Mouse (Mus musculus): ENCODE measurements around the gene Trp53. TPM values are rescaled to one million over a fixed set of nuclear protein-coding genes. Genes with fewer than 3 reads are reported as not detected.
"Not testable (repeated sequence)": the region's sequence is repeated elsewhere in the genome, so short reads cannot be mapped to it uniquely, and the experiment has no call there.

Gene Trp53
- 148 and 166 TPM in 2 replicates for polyA plus RNA-seq (2016; fragmentation: Nextera tagmentation; extraction: Ambion mirVana)

DNA sequence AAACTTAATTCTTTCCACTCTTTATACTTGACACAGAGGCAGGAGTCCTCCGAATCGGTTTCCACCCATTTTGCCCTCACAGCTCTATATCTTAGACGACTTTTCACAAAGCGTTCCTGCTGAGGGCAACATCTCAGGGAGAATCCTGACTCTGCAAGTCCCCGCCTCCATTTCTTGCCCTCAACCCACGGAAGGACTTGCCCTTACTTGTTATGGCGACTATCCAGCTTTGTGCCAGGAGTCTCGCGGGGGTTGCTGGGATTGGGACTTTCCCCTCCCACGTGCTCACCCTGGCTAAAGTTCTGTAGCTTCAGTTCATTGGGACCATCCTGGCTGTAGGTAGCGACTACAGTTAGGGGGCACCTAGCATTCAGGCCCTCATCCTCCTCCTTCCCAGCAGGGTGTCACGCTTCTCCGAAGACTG, at the start of gene Trp53, which contains the start of gene Wrap53:
Gene Trp53 (plus strand): TSS at position 269 of the 424 bp plus-strand sequence.
Gene Wrap53 (minus strand): TSS at position 165 of the 424 bp plus-strand sequence.
- Histone ChIP-seq H3K4me3 (peak within 1 kb of the TSS; percentile 90), H3K27ac (replicated peaks) (peak within 1 kb of the TSS; percentile 91), H3K9me3 (replicated peaks) (no peaks in the 10 kb centered on the region), H3K36me3 (peaks cover 41% of the 10 kb centered on the region), H3K4me1 (peaks cover 50% of the 10 kb centered on the region), H3K27me3 (ENCODE audit: low read depth, poor library complexity, severe bottlenecking) (no peaks in the 10 kb centered on the region)
- DNase-seq (ENCODE audit: low spot score), result peak; percentile 91
- under 1% methylated on average over 13 of the region's 13 CpGs for WGBS

DNA sequence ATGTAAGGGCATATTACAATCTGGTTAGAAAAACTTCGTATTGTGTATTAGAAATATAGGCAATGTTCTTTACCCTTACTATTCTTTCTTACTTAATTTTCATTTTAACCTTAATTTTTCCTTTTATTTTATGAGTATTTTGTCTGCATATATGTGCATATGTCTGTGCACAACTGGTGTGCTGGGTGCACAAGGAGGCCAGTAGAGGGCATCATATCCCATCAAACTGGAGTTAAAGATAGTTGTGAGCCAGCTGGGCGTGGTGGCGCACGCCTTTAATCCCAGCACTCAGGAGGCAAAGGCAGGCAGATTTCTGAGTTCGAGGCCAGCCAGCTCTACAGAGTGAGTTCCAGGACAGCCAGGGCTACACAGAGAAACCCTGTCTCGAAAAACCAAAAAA, 49.4 kb upstream of the Trp53 start:
- H3K36me3 ChIP-seq; H3K9me3 ChIP-seq (replicated peaks); DNase-seq (ENCODE audit: low spot score); H3K4me3 ChIP-seq; H3K27ac ChIP-seq (replicated peaks); H3K27me3 ChIP-seq (ENCODE audit: low read depth, poor library complexity, severe bottlenecking): not testable (repeated sequence)
- 87% methylated on average over 6 of the region's 6 CpGs for WGBS
- H3K4me1 ChIP-seq, result peaks cover 23% of the 10 kb centered on the region

DNA sequence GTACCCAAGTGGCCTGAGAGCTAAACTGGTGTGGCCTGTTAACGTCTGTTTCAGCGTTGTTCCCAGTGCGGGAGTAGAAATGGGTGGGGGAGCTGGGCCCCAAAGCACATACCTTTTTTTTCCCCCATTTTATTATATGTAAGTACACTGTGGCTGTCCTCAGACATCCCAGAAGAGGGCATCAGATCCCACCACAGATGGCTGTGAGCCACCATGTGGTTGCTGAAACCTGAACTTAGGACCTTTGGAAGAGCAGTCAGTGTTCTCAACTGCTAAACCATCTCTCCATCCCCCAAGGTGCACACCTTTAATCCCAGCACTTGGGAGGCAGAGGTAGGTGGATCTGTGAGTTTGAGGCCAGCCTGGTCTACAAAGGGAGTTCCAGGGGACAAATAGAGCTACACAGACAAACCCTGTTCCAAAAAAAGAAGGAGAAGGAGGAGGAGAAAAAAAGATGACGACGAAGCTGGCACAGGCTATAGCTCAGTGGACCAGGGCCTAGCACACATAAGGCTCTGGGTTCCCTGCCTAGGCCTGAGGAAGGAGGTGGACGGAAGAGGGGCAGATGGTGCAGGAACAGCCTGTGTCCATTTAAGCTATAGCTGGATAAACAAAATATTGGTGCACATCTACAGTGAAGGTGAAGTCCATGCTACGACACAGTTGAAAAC, 47.5 kb upstream of the Trp53 start:
- WGBS, result 88% methylated on average over 7 of the region's 7 CpGs
- H3K9me3 ChIP-seq (replicated peaks), result no peaks in the 10 kb centered on the region
- 0 out of 2 replicates have a peak, but pooled peaks cover 4% of the 10 kb centered on the region for H3K27me3 ChIP-seq (ENCODE audit: low read depth, poor library complexity, severe bottlenecking)
- H3K4me1 ChIP-seq, result peaks cover 6% of the 10 kb centered on the region
- H3K36me3 ChIP-seq, result peaks cover 5% of the 10 kb centered on the region; the same call in 1 of the 2 replicates
- DNase-seq (ENCODE audit: low spot score), result no peak
- no peak overlapping the region for H3K4me3 ChIP-seq
- H3K27ac ChIP-seq (replicated peaks), result peak overlapping the region; percentile 33; the same call in 1 of the 2 replicates

DNA sequence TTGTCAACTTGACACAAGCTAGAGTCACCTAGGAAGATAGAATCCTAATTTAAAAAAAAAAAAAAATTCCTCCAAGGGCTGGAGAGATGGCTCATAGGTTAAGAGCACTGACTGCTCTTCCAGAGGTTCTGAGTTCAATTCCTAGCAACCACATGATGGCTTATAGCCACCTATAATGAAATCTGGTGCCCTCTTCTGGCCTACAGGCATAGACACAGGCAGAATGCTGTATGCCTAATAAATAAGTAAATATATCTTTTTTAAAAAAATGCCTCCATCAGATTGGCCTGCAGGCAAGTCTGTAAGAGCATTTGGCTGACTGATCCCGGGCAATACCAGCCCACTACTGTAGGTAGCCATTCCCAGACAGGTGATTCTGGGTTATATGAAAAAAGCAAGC, 45.2 kb upstream of the Trp53 start:
- WGBS, result 80% methylated on average over 1 of the region's 1 CpGs
- no peaks in the 10 kb centered on the region for H3K27me3 ChIP-seq (ENCODE audit: low read depth, poor library complexity, severe bottlenecking)

DNA sequence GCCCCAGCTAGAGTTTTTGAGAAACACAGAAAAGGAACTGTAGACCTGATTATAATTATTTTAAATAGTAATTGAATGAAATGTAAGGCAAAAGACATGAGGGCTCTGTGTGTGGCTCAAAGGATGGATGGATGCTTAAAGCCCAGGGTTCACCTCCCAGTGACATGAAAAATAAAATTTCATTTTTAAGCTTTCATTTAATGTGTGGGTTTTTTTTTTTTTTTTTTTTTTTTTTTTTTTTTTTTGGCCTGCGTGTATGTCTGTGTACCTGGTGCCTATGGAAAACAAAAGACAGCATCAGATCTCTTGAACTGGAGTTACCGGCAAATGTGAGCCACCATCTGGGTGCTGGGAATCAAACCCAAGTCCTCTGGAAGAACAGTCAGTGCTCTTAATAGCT, 39.5 kb upstream of the Trp53 start:
- Histone ChIP-seq H3K27ac (replicated peaks) (no peak overlapping the region), H3K4me1 (peaks cover 35% of the 10 kb centered on the region), H3K36me3 (no peaks in the 10 kb centered on the region), H3K9me3 (replicated peaks) (no peaks in the 10 kb centered on the region), H3K4me3 (no peak overlapping the region), H3K27me3 (ENCODE audit: low read depth, poor library complexity, severe bottlenecking) (no peaks in the 10 kb centered on the region)
- 90% methylated on average over 2 of the region's 2 CpGs for WGBS
- no peak for DNase-seq (ENCODE audit: low spot score)

More for the DNA sequence above, 45.2 kb upstream of the Trp53 start:
- Histone ChIP-seq H3K9me3 (replicated peaks) (no peaks in the 10 kb centered on the region), H3K4me3 (no peak overlapping the region), H3K27ac (replicated peaks) (no peak overlapping the region), H3K4me1 (0 out of 2 replicates have a peak, but pooled peaks cover 4% of the 10 kb centered on the region), H3K36me3 (no peaks in the 10 kb centered on the region)
- no peak for DNase-seq (ENCODE audit: low spot score)

DNA sequence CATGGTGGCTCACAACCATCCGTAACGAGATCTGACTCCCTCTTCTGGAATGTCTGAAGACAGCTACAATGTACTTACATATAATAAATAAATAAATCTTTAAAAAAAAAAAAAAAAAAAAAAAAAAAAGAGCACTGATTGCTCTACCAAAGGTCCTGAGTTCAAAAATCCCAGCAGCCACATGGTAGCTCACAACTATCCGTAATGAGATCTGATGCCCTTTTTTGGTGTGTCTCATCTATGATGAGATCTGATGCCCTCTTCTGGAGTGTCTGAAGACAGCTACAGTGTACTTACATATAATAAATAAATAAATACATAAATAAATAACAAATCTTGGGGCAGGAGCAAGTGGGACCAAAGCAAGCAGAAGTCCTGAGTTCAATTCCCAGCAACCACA, 38.4 kb upstream of the Trp53 start:
- peaks cover 45% of the 10 kb centered on the region for H3K4me1 ChIP-seq
- not testable (repeated sequence) for H3K4me3 ChIP-seq; H3K9me3 ChIP-seq (replicated peaks); H3K27me3 ChIP-seq (ENCODE audit: low read depth, poor library complexity, severe bottlenecking); H3K36me3 ChIP-seq; H3K27ac ChIP-seq (replicated peaks); DNase-seq (ENCODE audit: low spot score)
- 80% methylated on average over 2 of the region's 3 CpGs for WGBS

DNA sequence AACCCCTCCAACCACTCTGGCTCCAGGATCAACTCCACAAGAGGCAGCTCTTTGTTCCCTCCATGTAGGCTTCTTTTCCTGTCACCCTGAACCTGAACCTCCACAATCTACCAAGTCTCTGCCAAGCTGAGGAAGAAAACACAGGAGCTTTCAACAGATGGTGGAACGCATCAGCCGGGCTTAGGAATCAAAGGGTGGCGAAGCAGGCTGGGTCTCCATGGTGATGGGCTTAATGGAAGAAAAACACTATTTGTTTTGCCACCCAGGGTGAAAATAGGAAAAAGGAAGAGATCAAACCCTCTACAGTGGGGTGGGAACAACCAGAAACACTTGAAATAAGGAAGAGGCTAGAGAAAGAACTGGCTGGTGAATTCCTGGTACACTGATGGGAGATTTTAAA, 36.6 kb upstream of the Trp53 start:
- DNase-seq (ENCODE audit: low spot score), result peak; percentile 57
- Histone ChIP-seq H3K4me3 (peak overlapping the region; percentile 21), H3K36me3 (no peaks in the 10 kb centered on the region), H3K9me3 (replicated peaks) (no peaks in the 10 kb centered on the region), H3K4me1 (peaks cover 60% of the 10 kb centered on the region), H3K27me3 (ENCODE audit: low read depth, poor library complexity, severe bottlenecking) (peaks cover 8% of the 10 kb centered on the region; the same call in 1 of the 2 replicates), H3K27ac (replicated peaks) (peak overlapping the region; percentile 79)
- WGBS, result 8% methylated on average over 3 of the region's 3 CpGs

DNA sequence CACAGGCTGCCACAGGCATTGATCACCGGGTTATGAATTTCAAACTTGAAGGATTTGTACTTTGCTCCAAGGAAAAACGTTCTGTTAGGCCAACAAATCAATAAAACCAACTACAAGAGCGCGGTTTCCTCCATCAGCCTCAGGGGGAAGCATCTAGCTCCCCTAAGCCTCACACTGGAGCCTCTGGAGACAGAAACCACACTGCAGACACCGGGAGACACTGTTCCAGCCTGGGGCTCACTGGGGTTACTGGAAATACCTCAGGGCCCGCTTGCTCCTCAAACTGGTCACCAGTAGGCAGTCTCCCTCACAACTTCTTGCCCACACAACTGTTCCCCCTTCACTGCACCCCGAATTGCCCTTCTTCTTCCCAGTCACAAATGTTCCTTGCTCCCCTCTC, 34.2 kb upstream of the Trp53 start:
- Histone ChIP-seq H3K36me3 (no peaks in the 10 kb centered on the region), H3K9me3 (replicated peaks) (no peaks in the 10 kb centered on the region), H3K27me3 (ENCODE audit: low read depth, poor library complexity, severe bottlenecking) (peaks cover 17% of the 10 kb centered on the region; the same call in 1 of the 2 replicates), H3K4me3 (peak overlapping the region; percentile 60), H3K4me1 (peaks cover 83% of the 10 kb centered on the region), H3K27ac (replicated peaks) (peak overlapping the region; percentile 96)
- no peak for DNase-seq (ENCODE audit: low spot score)
- WGBS, result 10% methylated on average over 7 of the region's 7 CpGs

DNA sequence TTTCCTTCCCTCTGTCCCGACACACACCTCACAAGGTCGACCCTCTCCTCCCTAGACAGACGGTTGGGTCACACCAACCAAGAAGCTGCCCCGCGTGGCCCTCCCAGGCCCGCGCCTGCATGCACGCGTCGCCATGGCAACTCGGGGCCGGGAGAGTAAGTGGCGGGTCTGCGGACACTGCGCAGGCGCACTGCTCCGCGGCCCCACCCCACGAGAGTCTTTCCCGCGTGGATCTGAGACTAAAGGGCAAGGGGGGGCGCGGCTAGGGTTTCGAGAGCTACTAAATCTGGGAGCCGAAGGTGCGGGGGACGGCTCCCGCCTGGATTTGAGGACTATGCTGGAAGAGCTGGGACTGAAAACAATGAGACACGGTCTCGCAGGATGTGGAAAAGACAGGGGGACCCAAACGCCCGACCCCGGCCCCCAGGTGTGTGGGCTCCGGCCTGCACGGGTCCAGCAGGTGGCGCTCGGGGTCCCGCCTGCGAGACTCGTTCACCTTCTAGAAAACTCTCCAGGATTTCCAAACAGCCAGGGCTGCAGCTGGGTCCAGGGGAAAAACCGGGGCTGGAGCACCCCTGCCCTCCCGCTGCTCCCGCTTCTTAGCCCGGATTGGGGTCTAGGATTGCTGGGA, 33.6 kb upstream of the Trp53 start:
- peak; percentile 83 for DNase-seq (ENCODE audit: low spot score)
- Histone ChIP-seq H3K27ac (replicated peaks) (peak overlapping the region; percentile 96), H3K36me3 (no peaks in the 10 kb centered on the region), H3K27me3 (ENCODE audit: low read depth, poor library complexity, severe bottlenecking) (peaks cover 17% of the 10 kb centered on the region; the same call in 1 of the 2 replicates), H3K4me3 (peak overlapping the region; percentile 60), H3K9me3 (replicated peaks) (no peaks in the 10 kb centered on the region), H3K4me1 (peaks cover 88% of the 10 kb centered on the region)
- under 1% methylated on average over 44 of the region's 44 CpGs for WGBS

DNA sequence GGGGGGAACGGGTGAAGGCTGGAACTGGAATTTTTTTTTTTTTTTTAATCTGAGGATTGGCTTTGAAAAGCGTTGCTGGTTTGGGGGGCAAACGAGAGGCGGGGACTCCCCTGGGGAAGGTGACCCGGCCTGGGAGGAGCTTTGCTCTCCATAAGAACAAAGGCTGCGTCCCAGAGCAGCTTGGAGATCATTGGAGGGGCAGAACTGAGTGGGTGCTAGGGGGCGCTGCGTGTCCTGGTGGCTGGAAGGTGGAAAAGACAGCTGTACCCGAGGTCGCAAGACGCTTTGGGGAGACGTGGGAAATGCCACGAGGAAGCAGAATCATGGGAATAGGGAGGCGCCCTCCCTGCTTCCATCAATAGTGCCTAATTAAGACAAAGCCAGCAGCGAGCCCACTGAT, 33.1 kb upstream of the Trp53 start:
- Histone ChIP-seq H3K27ac (replicated peaks) (peak overlapping the region; percentile 96), H3K4me1 (peaks cover 92% of the 10 kb centered on the region), H3K36me3 (no peaks in the 10 kb centered on the region), H3K4me3 (peak overlapping the region; percentile 60), H3K9me3 (replicated peaks) (no peaks in the 10 kb centered on the region), H3K27me3 (ENCODE audit: low read depth, poor library complexity, severe bottlenecking) (peaks cover 17% of the 10 kb centered on the region; the same call in 1 of the 2 replicates)
- no peak for DNase-seq (ENCODE audit: low spot score)
- WGBS, result 5% methylated on average over 15 of the region's 15 CpGs

DNA sequence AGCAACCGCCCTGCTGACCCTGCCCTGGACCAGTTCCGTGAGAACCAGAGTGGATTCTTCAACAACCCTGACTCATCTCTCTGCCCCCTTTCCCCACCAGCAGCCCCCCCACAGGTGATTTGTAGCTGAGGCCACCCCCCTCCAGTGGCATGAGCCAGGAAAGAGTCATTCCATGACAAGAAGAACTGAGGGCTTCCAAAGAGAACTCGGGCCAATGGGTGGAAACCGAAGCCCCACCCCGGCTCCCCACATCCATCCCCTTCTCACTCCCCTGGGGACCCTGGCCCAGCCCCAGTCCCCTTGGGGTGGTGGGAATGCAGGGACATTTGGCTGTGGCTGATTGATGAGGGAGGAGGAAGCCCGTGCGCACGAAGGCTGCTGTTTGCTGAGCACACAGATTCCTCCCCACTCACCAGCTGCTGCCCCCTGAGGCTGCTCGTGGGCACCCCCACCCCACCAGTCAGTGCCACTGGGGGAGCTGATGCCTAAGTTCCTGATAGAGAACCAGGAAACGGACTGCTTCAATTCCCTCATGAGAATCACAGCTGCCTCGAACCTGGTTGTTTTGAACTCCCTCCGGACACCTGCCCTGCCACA, 31.0 kb upstream of the Trp53 start, which contains the start of gene Dnah2:
Gene Dnah2 (minus strand): TSS at position 51 of the 597 bp plus-strand sequence.
- WGBS, result 50% methylated on average over 12 of the region's 12 CpGs
- peaks cover 95% of the 10 kb centered on the region for H3K4me1 ChIP-seq
- H3K27ac ChIP-seq (replicated peaks), result peak within 1 kb of the TSS; percentile 96
- peaks cover 17% of the 10 kb centered on the region; the same call in 1 of the 2 replicates for H3K27me3 ChIP-seq (ENCODE audit: low read depth, poor library complexity, severe bottlenecking)
- H3K9me3 ChIP-seq (replicated peaks), result no peaks in the 10 kb centered on the region
- H3K36me3 ChIP-seq, result peaks cover 1% of the 10 kb centered on the region
- peak within 1 kb of the TSS; percentile 60 for H3K4me3 ChIP-seq
- no peak for DNase-seq (ENCODE audit: low spot score)

DNA sequence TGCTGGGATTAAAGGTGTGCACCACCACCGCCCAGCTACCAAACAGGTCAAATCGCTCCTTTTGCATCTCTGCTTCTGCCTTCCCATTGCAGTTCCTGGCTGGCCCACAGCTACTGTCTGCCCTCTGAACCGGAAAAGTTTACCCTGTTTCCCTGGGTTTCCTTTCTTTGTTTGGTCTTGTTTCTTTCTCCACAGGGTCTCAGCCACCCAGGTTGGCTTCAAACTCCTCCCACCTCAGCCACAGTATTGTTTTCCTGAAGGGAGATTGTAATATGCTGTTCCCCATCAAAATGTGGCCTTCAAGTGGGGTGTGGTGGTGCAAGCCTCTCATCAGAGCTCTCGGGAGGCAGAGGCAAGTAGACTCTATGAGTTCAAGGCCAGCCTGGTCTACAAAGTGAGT, 28.8 kb upstream of the Trp53 start:
- Histone ChIP-seq H3K27me3 (ENCODE audit: low read depth, poor library complexity, severe bottlenecking) (peaks cover 17% of the 10 kb centered on the region; the same call in 1 of the 2 replicates), H3K27ac (replicated peaks) (peak overlapping the region; percentile 67), H3K36me3 (peaks cover 22% of the 10 kb centered on the region), H3K4me3 (no peak overlapping the region), H3K9me3 (replicated peaks) (no peaks in the 10 kb centered on the region), H3K4me1 (peaks cover 97% of the 10 kb centered on the region)
- 63% methylated on average over 4 of the region's 4 CpGs for WGBS
- DNase-seq (ENCODE audit: low spot score), result no peak

All from midbrain, embryonic 10.5 days (tissue).